Mouse (Mus musculus): ENCODE results near the gene Grin2a.

The Grin2a gene

DNA sequence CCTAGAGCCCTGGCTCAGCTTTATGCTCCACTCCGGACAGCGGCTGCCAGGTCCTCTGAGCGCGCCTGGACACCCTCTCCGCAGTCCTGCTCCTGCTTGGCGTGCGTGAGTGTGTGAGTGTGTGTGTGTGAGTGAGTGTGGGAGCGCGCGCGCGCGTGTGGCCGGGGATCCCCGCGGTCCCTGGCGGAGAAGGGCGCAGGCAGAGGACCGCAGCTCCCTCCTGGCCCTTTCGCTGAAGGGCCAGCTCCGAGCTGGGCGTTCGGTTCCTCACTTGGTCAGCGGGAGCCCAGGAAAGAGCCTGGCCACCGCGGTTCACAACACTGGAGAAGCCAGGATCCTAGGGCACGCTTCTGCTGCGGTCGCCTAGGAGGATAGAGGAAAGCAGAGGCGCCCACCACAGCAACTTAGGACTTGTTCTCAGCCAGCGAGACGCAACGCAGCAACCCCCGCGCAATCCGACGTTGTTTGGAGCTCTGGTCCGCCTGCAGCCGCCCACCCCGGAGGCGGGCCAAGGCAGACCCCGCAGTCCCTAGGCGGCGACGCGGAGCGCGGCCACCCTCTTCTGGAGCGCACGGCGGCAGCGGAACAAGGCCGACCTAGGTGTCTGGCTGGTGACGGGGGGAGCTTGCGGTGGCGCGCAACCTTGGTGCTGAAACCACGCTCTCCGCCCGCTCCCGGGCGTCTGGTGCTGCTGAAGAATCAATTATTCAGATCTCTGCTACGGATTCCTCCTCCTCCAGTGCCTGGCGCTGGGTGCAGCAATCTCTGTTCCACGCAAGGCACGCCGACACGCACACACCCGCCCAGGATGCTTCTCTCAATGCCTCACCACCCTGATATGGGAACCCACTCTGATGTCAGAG lies at the start of gene Grin2a:
TSS of gene Grin2a (minus strand) at position 610 of the 863 bp plus-strand sequence.
- no peak for DNase-seq (ENCODE audit: low spot score in 2 of 2)

DNA sequence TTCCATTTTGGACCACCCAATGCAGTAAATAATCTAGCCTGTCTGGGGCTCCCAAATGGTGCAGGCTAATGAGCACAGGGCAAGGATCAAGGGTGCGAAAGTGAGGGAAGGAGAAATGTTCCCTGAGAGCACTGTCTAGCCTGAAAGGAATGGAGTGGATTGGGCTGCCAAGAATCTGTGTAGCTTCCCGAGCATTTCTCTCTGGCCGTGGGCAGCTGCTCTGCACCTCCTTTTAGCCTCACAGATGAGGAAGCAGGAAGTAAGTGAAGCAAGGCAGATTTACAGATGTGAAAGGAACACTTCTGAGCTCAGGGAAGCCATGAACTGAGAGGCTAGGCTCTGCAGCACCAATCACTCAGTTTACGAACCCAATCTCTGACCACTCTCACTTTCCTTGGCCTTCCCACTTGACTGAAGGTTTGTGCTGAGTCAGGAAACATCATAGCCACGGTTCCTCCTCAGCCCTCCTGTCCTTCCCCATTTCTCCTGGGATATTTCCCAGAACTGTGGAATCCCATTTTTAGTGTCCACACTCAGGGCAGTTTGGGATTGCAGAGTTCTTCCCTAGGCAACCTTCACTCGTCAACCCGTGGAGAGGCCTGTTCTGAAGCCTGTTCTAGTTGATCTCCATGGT lies 40.3 kb upstream of the Grin2a start:
- DNase-seq (ENCODE audit: low spot score in 2 of 2), result no peak

DNA sequence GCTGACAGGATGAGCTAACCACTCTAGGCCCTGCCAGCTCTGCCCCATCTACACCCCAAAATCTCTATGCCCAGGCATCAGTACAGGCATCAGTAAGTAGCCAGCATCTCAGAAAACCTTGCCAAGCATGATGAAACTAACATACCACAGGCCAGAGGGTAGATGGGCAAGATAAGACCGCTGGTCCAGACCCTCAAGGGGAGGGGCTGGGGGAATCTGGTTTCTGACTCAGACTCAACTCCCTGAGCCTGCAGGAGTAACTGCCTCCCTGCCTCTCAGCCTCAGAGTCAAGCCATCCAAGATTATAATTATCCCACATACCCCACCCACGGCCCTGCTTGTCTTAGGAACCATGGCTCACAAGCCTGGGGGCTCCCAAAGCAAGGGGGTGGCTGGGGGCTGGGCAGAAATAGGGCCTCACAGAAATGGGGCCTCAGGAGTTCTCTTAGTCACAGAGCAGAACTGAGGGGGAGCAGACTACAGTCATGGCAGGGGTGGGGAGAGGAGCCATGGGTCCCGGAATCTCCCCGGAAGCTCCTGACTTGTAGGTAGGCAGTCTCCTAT lies 38.1 kb upstream of the Grin2a start:
- DNase-seq (ENCODE audit: low spot score in 2 of 2), result no peak

DNA sequence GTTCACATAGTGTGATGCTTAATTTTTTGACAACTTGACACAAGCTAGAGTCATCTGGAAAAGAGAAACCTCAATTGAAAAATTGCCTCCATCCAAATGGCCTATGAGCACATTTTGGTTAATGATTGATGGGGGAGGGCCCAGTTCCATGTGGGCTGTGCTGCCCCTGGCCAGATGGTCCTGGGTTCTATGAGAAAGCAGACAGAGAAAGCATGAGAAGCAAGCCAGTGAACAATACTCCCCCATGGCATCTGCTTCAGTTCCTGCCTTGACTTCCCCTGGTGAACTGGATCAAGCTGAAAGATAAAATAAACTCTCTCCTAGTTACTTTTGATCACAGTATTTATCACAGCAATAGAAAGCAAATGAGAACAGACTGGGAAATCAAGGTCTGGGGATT lies 36.5 kb upstream of the Grin2a start:
- no peak for DNase-seq (ENCODE audit: low spot score in 2 of 2)

DNA sequence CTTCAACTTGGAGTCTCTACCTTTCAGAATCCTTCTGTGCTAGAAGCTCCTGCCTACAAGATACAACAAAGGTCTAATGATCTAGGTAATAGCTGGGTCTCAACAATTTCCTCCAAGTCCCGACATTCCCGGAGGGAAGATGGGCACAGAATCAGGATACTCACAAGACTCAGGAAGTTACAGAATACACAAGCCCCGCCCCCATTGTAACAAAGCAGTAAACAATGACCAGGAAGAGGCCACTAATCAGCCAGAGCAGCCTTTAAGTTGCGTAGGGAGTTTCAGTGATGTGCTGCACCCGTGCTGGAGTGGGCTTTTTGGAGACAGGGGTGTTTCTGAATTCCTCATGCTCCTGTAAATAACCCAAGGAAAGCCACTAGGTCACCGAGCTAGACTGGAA lies 31.4 kb upstream of the Grin2a start:
- no peak for DNase-seq (ENCODE audit: low spot score in 2 of 2)

DNA sequence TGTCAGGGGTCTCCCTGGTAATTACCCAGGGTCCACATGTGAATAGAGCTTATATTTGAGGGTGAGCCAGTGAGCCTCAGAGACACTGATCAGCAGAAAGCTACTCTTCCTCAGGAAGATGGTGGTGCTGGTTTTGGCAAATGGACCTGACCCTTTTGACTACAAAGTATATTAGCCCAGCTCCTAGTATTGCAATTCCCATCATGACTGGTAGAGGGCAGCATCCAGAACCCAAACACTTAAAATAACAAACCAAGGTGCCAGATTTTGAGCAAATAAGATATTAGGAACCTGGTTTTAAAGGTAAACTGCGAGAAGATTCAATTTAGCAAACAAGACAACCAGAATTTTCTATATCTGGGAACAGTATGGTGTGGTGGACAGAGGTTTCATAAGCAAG lies 14.4 kb upstream of the Grin2a start:
- DNase-seq (ENCODE audit: low spot score in 2 of 2), result no peak

DNA sequence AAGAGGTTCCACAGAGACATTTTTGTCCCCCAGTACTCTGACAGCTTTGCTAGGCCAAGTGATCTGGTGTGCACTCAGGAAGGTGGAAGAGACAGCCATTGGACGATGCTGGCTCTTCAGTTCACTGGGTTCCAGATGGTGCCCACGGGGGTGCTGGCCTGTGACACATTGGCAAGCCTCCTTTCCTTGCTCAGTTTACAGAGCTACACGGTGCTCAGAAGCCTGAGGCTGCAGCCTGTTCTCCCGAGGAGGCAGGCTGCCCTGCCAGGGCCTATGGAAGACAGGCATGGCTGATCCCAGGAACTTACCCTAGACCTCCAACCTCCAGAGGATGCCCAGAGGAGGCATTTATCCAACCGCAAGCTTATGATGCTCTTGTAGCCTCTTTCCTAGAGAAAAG lies 10.2 kb upstream of the Grin2a start:
- no peak for DNase-seq (ENCODE audit: low spot score in 2 of 2)

DNA sequence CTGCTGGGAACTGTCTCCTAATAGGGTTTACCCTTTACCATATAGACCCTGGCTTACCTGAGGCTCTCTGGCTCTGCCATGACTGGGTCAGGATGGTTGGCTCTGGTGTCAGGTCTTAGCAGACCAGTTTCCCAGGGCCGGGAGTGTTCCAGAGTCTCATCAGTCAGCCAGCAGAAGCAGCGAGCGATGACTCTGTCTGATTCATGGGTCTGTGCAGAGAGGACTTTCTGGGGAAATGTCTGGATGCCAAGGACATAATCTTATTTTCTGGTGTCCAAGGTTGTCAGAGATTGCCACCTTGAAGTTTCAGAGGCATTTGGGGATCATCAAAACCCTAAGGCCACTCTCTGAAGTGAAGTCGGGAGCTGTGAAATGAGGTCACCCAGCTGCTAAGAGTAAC lies 8.7 kb upstream of the Grin2a start:
- DNase-seq (ENCODE audit: low spot score in 2 of 2), result no peak

DNA sequence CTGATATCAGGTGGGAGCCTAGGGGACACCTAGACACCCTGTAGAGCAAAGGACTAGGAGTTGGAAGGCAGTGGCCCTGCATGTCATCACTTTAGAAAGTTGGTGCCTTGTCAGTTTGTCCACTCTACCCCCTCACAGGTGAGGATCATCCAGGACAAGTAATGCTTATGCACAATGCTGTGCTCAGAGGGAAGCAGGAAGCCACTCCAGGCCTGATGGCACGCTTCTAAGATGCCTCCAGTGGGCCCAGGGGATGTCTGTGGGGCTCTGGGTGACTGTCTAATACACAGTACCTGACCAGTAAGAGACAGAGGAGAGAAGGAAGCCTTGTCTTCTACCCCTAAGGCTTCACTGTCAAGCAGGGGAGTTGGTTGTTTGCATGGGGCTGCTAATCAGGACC lies 7.6 kb upstream of the Grin2a start:
- DNase-seq (ENCODE audit: low spot score in 2 of 2), result no peak

DNA sequence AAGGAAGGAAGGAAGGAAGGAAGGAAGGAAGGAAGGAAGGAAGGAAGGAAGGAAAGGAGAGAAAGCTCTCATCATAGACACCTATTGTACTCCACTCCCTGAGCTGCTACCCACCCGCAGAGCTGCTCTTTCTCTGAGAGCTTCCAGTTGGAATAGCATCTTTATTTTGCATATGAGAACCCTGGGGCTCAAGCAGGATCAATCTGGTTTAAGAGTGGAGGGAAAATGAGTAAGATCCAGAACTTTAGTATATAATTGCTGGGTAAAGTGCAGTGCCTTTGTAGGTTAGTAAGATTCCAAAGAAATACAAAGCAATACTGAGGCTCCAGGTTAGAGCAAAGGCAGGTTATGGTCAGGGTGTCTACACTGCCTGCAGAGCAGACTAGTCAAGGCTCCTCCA lies 6.2 kb upstream of the Grin2a start:
- DNase-seq (ENCODE audit: low spot score in 2 of 2), result no peak

DNA sequence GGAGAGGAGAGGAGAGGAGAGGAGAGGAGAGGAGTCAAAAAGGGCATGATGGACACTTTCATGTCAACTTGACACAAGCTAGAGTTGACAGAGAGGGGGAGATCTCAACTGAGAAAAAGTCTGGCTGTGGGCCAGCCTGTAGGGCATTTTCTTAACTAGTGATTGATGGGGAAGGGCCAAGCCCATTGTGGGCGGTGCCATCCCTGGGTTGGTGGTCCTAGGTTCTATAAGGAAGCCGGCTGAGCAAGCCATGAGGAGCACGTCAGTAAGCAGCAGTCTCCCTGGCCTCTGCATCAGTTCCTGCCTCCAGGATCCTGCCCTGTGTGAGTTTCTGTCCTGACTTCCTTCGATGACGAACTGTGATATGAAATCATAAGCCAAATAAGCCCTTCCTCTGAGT lies 4.6 kb upstream of the Grin2a start:
- DNase-seq (ENCODE audit: low spot score in 2 of 2), result no peak

DNA sequence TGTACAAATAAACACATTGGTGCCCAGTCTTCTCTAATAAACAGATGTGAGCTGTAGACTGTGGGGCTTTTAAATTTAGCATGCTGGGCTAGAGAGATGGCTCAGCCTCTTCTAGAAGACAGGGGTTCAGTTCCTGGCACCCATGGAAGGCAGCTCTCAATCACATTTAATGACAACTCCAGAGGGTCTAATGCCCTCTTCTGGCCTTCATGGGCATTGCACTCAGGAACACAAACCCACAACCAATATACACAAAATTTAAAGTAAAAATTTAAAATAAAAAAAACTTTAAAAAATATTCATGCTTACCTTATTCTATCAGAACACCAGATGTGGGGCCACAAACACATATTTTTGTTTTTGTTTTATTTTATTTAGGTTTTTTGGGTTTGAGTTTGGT lies 2.6 kb upstream of the Grin2a start:
- no peak for DNase-seq (ENCODE audit: low spot score in 2 of 2)

DNA sequence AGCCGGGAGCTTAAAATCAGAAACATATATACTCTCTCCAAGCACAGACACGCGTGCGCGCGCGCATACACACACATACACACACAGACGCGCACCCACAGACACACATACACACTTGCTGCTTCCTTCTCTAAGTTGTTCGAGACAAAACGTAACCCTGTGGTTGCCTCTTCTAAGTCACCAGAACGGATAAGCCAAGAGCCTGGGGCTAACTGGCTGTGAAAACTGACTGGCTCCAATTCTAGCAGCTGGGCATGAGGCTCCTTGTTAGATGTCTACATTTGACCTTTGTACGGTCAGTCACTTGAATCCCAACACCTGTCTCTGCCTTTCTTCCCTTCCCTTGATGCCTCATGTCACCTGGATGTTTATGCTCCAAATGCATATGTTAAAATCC lies 452 bp upstream of the Grin2a start:
- no peak for DNase-seq (ENCODE audit: low spot score in 2 of 2)

DNA sequence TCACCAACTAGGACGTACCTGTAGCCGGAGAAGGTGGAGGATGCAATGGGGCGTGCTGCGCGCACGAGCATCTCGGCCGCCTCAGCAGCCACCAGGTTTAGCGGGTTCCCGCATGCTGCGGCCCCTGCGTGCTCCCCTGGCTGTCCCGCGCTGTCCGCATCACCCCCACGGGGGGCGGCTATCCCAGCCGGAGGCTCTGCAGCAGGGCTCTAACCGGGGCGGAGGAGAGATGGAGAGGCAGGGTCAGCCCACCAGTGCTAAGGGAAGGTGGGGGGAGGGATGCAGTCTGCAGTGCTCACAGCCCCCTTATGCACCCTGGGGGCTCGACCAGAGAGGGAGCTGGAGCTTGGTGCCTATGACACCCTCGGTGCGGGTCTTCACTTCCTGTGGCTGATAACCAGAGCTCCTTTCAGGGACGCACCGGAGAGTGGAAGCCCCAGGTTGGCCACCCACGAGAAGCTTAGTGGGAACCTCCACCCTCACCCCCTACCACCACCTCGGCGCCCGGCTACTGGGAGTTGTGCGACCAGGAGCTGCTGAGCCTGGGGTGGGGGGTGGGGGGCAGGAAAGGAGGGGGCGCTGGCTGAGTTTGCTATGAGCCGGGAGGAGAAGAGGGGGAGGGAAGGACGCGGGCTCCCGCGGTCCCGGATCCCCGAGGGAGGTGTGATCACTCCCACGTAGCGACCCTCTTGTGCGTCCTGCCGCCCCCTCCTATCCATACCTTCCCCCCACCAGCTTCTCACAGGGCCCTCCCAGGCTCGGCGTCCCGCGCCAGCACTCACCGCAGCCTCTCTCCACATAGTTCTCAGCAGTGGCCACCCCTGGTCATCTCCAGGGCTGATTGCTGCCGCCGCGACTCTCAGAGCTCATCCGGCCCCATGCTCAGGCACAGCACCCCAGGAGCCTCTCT lies 1.1 kb downstream of the Grin2a start:
- DNase-seq (ENCODE audit: low spot score in 2 of 2), result no peak

DNA sequence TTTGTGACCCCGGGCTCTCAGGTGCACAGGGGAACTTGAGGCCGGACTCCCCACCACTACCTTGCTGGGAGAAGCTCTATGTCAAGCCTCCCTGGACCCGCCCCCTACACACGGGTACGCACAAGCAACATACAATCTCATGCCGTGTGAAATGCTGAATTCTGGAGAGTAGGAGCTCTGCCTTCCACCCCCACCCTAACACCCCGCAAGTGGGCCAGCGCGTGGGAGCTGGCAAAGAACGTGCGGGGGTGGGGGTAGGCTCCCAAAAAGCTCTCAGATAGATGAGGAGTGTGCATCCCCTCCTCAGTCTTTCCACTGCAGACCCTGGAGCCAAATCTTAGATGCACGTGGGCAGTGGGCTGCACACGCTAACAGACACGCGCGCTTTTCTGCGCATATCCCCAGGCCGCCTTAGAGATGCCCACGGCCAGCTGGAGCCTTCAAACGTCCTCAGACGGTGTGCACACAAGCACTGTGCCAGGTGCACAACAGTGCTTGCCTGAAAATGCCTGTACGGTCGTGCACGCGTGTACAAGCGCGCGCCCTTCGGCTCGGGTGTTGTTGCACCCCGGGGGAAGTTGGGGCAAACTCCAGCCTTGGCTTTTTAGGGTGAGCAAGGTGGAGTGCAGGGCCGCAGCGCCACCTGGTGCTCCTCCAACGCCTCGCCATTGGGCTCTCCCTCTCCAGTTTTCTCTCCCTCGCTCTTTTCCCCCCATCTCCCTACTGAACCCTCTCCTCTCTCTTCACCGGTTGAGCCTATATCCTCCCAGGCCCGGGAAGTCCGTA lies 1.9 kb downstream of the Grin2a start:
- DNase-seq (ENCODE audit: low spot score in 2 of 2), result peak; percentile 31 to 70

DNA sequence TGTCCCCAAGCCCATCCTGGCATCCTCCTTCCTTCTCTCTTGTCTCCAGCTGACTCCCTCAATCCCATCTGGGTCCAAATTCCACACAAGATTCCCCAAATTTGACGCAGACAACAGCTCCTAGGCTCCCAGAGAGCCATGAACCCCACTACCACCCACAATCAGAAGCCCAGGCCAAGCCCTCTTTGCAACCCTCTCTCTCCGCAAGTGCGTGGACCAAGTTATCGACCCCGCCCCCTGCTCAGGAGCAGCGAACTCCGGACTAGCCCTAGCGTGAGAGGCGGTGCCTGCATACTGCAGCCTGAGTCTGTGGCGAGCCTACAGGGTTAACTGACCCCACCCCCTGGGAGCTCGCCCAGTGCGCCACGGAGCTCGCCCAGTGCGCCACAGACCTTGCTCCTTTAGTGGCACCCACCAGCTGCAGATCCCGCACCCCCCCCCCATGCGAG lies 2.6 kb downstream of the Grin2a start:
- no peak for DNase-seq (ENCODE audit: low spot score in 2 of 2)

DNA sequence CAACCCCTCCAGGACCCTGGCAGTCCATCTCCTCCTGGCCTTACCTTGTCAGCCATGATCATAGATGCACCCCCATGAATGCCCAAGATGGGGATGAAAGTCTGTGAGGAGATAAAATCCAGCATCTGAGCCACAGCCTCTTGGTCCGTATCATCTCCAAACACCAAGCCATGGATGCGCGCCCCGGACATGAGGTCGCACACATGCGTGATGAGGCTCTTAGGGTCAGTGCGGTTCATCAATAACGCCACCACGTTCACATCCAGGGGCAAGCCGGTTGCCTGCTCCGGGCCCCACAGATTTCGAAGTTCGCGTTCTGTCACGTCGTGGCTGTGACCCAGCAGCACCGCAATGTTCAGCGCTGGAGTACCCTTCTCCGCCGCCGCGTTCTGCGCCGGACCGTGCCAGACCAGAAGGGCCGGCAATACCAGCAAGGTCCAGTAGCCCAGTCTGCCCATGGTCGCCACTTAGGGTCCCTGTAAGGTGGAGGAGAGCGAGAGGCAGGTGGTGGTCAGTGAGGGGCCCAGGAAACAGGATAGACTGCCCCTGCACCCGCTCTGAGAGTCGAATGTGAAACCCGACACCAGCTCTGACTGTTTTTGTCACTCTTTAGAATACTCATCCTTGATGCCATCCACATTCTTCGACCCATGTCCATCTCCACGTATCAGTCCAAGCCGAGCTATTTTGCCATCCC lies 3.1 kb downstream of the Grin2a start:
- DNase-seq (ENCODE audit: low spot score in 2 of 2), result no peak

DNA sequence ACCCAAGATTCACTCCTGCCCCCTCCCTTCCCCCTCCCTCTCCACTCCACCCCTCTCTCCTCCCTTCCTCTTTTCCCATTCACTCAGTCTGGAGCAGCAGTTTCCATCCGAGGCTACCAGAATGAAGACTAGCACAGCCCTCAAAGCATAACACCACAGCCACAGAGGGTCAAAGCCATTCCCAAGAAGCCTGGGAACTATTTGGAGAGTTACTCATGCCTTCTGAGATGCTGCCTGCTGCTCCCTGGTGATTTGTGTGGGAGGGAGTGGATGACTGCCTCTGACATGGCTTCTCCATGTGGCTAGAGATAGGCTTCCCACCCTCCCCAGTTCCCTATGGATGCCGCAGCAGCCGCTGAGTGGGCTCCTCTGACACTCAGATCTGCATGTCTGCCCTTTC lies 10.3 kb downstream of the Grin2a start:
- no peak for DNase-seq (ENCODE audit: low spot score in 2 of 2)

DNA sequence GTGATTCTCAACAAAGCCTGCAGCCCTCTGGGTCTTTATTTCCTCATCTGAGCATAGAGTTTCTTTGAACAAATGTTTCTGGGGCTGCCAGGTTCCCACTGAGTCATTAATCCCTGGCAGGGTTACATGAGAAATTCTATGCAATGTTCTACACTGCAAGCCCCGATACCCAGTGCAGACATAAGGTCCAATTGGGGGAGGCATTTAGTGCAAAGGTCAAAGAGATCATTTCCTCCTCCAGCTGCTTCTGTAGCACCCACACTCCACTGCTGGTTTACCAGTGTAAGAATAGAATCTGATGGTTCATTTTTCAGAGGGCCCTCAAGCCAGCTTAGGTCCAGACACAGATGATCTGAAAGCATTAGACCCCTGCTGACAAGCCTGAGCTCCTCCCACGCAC lies 14.7 kb downstream of the Grin2a start:
- no peak for DNase-seq (ENCODE audit: low spot score in 2 of 2)

DNA sequence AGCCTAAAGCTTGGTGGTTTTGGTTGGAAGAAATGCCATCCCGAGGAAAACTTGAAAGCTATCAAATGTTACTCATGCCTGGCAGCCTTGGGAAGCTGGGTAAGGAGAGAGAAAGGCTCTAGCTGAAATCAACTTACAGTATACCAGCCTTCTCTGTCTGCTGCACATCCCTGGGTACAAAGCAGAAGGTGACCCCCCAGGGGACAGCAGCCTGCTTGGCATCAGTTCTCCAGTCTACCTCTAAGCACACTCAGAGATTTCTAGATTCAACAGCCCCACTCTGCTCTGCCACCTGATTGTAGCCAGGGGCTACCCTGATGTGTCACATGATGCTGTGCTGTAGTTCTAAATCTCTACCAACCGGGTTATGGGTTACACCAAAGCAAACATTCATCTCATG lies 17.2 kb downstream of the Grin2a start:
- no peak for DNase-seq (ENCODE audit: low spot score in 2 of 2)

DNA sequence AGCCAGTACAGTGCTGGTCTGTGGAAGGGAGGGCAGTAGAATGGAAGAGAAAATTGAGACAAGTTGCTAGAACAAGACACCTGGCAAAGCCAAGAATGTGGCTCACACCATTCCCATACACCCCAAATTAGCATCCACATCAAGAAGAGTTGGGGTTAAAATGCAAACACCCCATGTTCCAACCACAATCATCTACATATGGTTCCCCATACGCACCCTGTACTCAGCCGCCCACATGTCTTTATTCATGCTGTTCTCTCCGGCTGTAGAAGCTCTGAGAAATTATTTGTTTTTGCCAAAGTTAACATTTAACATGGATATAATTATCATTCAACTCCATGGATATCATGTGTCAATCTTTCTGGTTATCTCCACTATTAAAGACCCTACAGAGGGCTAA lies 22.7 kb downstream of the Grin2a start:
- DNase-seq (ENCODE audit: low spot score in 2 of 2), result no peak

Data from urinary bladder, postnatal 4 days (tissue).